Mouse (Mus musculus) neural tube, embryonic 12.5 days (tissue): Measurements from ENCODE around the gene Rhbdd3. TPM values are rescaled to one million over a fixed set of nuclear protein-coding genes. Genes with fewer than 3 reads are reported as not detected.

Experiments
- ATAC-seq: fragments of 200-750 bp; cut with Nextera tagmentation; 2 replicates; pipeline ENCODE4 v1.8.0; 2017; ENCODE audit warnings: low read depth, mild to moderate bottlenecking, moderate TSS enrichment, moderate library complexity; ENCODE audit not compliant: low FRiP score
- H3K27ac ChIP-seq: fragments of 300-500 bp; sonication (generic); 2 replicates; pipeline ENCODE4 v1.5.1; 2016
- H3K27me3 ChIP-seq: fragments of 300-500 bp; sonication (generic); replicated peaks from 2 replicates; pipeline ENCODE4 v1.6.1; 2016; ENCODE audit warnings: mild to moderate bottlenecking
- H3K36me3 ChIP-seq: fragments of 300-500 bp; sonication (generic); 2 replicates; pipeline ENCODE4 v1.6.1; 2016; ENCODE audit warnings: mild to moderate bottlenecking
- H3K4me1 ChIP-seq: fragments of 300-500 bp; sonication (generic); 2 replicates; pipeline ENCODE4 v1.6.1; 2016
- H3K4me2 ChIP-seq: fragments of 300-500 bp; sonication (generic); replicated peaks from 2 replicates; pipeline ENCODE4 v1.6.1; 2016; ENCODE audit warnings: mild to moderate bottlenecking
- H3K4me3 ChIP-seq: fragments of 300-500 bp; sonication (generic); 2 replicates; pipeline ENCODE4 v1.5.1; 2016
- H3K9ac ChIP-seq: fragments of 300-500 bp; sonication (generic); 2 replicates; pipeline ENCODE4 v1.6.1; 2016; ENCODE audit warnings: mild to moderate bottlenecking
- H3K9me3 ChIP-seq: fragments of 300-500 bp; sonication (generic); 2 replicates; pipeline ENCODE4 v1.6.1; 2016; ENCODE audit warnings: mild to moderate bottlenecking
- WGBS: fragments of 180-500 bp; shearing (Covaris S2); methylation state at CpG from one replicate; pipeline ENCODE4 v1.1.7; 2016; 5-methylcytosine and 5-hydroxymethylcytosine counted together
- polyA plus RNA-seq: library from polyadenylated mRNA; unstranded; fragments of >200 nt; fragmentation: Nextera tagmentation; extraction: Ambion mirVana; gene quantifications from 2 replicates; pipeline ENCODE4 v1.2.1, GENCODE M21; 2016

The Rhbdd3 gene
- polyA plus RNA-seq, 1 experiment from 2014 or later, result 26.9 TPM

DNA sequence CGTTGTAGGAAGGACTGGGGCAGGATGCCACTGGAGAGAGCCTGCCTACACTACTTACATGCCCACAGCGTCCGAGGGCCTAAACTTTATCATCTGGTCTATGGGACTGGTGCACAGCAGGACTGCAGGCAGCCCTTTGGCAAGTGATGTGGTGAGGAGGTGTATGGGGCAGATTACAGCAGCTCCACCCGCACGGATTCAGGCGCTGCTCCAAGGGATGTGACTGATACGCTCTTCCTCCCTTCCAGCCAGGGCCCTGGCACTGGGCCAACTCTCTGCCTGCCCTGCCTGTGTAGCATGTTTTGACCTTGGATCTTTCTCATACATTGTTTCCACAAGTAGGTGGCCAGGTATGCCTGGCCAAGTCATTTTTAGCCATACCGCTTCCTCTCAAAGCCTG is 41.9 kb downstream of the Rhbdd3 start:
- Histone ChIP-seq H3K9me3 (no peaks in the 10 kb centered on the region), H3K36me3 (no peaks in the 10 kb centered on the region), H3K27ac (no peak overlapping the region), H3K4me2 (no peak overlapping the region), H3K27me3 (no peaks in the 10 kb centered on the region), H3K4me3 (no peak overlapping the region), H3K4me1 (peaks cover 8% of the 10 kb centered on the region), H3K9ac (no peak overlapping the region)
- WGBS, result 53% methylated on average over 8 of the region's 8 CpGs
- no peak for ATAC-seq

DNA sequence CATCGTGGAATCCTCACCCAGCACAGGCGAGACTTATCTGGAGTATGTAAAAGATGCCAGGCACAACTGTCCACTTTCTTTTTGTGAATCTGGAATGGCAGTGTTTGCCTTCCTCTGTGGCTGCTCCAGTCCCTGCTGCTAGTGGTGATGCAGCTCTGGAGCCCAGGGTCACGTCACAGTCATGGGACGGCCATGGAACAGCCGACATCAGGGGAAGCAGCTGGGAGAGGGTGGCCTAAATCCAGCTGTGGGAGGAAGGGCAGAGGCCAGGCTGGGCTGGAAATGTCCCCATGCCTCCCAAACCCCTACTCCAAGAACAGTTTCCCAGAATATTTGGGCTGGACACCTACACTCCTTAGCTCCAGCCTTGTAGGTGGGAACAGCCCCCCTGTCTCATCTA is 42.5 kb downstream of the Rhbdd3 start:
- Histone ChIP-seq H3K4me3 (no peak overlapping the region), H3K4me2 (no peak overlapping the region), H3K9ac (no peak overlapping the region), H3K9me3 (no peaks in the 10 kb centered on the region), H3K4me1 (peaks cover 11% of the 10 kb centered on the region), H3K36me3 (no peaks in the 10 kb centered on the region), H3K27me3 (no peaks in the 10 kb centered on the region), H3K27ac (no peak overlapping the region)
- no peak for ATAC-seq
- WGBS, result 87% methylated on average over 5 of the region's 5 CpGs

DNA sequence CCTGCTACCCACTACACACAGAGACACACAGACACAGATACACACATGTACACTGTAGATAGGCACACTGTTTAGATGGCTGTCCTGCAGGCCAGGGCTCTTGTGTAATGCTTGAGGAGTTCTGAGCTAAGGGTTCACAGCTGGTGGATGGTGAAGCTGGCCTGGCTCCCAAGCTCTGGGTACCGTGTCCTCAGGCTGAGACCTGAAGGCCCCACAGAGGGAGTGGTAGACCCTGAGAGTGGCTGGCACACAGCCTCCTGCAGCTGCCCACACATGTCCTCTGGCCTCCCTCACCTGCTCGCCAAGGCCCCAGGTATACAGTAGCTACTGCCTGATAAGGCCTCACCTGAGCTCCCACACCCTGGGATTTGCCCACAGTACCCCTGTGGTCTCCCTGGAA is 43.2 kb downstream of the Rhbdd3 start:
- H3K4me1 ChIP-seq, result peaks cover 11% of the 10 kb centered on the region
- H3K4me3 ChIP-seq, result no peak overlapping the region
- H3K27ac ChIP-seq, result no peak overlapping the region
- H3K9ac ChIP-seq, result no peak overlapping the region
- ATAC-seq, result no peak
- 95% methylated on average over 2 of the region's 2 CpGs for WGBS
- no peaks in the 10 kb centered on the region for H3K27me3 ChIP-seq
- no peak overlapping the region for H3K4me2 ChIP-seq
- H3K9me3 ChIP-seq, result no peaks in the 10 kb centered on the region
- H3K36me3 ChIP-seq, result no peaks in the 10 kb centered on the region

DNA sequence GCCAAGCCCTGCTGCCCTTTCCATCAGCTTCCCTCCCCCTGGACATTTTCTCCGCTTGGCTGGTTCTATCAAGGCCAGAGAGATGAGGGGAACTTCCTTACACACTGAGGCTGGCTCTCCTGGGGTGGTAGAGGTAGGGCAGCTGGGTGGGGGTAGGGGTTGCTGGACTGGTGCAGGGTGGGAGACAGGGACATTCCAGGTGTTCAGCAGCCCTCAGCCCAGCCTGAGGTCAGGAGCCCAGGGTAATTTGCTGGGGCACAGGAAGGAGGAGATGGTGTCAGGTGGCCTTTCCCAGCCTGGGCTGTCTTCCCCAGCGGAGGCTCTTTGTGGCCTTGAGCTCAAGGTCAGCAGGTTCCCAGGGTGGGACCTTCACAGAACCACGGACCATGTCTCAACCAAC is 46.9 kb downstream of the Rhbdd3 start:
- Histone ChIP-seq H3K4me2 (no peak overlapping the region), H3K4me1 (peaks cover 30% of the 10 kb centered on the region), H3K27ac (no peak overlapping the region), H3K4me3 (no peak overlapping the region), H3K36me3 (no peaks in the 10 kb centered on the region), H3K9ac (no peak overlapping the region), H3K9me3 (no peaks in the 10 kb centered on the region), H3K27me3 (no peaks in the 10 kb centered on the region)
- WGBS, result 67% methylated on average over 3 of the region's 3 CpGs
- ATAC-seq, result no peak

DNA sequence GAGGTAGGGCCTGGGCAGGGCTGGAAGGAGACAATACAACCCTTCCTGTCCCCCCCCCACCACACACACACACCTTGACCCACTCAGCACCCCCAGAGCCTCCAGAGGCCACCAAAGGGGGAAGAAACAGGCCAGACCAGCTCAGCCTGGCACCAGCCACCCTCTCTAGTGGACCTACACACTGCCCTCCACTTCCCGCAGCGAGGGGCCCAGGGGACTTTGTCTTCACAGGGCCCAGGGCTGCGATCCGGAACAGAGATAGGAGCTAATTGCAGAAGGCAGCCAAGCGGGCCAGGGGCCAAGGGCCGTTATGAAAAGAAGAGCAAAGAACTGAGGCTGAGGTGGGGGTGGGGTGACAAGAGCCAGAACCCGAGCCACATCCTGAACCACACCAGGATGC is 50.5 kb downstream of the Rhbdd3 start:
- Histone ChIP-seq H3K9me3 (no peaks in the 10 kb centered on the region), H3K4me3 (no peak overlapping the region), H3K27me3 (0 out of 2 replicates have a peak, but pooled peaks cover 4% of the 10 kb centered on the region), H3K4me1 (peaks cover 34% of the 10 kb centered on the region), H3K27ac (no peak overlapping the region), H3K36me3 (no peaks in the 10 kb centered on the region), H3K9ac (no peak overlapping the region), H3K4me2 (peak overlapping the region; percentile 8; the same call in 1 of the 2 replicates)
- no peak for ATAC-seq
- WGBS, result 19% methylated on average over 7 of the region's 7 CpGs

DNA sequence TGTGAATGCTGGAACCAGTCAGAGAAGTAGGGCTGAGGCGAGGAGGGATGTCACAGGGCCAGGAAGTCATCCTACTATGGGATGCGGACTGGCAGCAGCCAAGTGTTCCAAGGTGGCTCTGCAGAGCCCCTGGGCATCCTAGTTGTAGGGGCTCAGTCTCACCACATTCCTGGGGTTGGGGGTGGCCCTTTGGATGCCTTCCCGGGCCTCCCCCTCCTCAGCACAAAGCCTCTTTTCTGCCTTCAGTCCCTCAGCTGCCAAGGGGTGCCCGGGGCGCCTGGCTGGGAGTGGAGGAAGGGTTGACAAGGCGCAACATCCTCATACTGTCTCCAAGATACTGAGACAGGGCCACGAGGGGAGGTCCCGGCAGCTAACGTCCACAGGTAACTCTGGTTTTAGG is 51.2 kb downstream of the Rhbdd3 start:
- ATAC-seq, result no peak
- Histone ChIP-seq H3K9me3 (no peaks in the 10 kb centered on the region), H3K4me2 (peak overlapping the region; percentile 8; the same call in 1 of the 2 replicates), H3K27ac (no peak overlapping the region), H3K4me1 (peaks cover 37% of the 10 kb centered on the region), H3K4me3 (no peak overlapping the region), H3K9ac (no peak overlapping the region), H3K27me3 (0 out of 2 replicates have a peak, but pooled peaks cover 4% of the 10 kb centered on the region), H3K36me3 (no peaks in the 10 kb centered on the region)
- 76% methylated on average over 9 of the region's 9 CpGs for WGBS

DNA sequence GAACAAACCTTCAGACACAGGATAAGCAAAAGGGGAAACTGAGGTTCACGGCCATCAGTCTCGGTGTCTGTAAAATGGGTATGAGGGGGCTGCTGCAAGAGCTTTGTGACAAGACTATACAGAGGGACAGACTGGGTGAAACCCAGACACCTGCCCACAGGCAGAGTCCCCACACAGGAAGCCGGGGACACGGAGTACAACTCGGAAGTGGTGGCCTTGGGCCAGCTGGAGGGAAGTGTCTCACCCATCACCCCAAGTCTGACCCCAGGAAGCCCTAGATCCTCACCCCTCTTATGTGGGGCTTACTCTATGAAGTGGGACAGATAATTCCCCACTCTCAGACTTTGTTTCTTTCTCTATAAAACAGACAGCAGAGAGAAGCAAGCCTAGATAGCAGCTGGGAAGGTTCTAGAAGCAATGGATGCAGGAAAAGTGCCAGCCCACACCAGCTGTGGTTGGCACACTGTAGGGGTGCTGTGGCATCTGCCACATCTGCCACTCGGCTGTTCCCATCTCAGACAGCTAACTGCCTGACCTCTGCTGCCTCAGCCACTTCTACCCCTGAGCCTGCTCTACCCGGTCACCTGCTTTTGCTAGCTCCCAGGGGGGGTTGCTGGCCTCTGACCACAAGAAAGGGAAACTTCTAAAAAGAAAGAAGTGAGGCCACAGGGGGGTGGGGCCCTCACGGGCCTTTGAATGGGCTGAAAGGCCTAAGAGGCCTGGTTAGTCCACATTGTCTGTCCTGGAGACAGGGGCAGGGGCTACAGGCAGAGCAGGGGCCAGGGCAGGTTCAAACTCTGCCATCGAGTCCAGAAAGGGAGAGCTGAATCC is 51.9 kb downstream of the Rhbdd3 start:
- 0 out of 2 replicates have a peak overlapping the region, but pooled peaks have one; percentile 26 for H3K9ac ChIP-seq
- 53% methylated on average over 9 of the region's 9 CpGs for WGBS
- no peak for ATAC-seq
- no peaks in the 10 kb centered on the region for H3K9me3 ChIP-seq
- H3K4me1 ChIP-seq, result peaks cover 41% of the 10 kb centered on the region
- H3K36me3 ChIP-seq, result no peaks in the 10 kb centered on the region
- no peak overlapping the region for H3K27ac ChIP-seq
- H3K27me3 ChIP-seq, result 0 out of 2 replicates have a peak, but pooled peaks cover 4% of the 10 kb centered on the region
- H3K4me2 ChIP-seq, result peak overlapping the region; percentile 91
- H3K4me3 ChIP-seq, result no peak overlapping the region

DNA sequence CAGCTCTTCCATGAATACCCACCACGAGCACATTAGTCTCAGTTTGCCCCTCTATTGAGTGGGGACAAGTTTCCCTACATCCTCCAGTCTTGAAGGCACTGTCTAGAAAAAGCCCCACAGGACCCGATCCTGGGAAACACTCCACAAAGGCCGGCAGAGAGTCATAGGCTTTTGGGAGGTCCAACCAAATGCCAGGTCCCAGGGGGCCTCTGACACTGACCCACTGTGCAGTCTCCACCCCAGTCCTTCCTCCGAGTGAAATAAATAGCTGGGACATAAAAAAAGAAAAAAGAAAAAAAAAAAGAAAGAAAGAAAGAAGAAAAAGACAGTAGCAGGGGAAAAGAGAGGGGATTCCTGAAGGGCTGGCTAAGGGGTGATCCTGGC is 52.5 kb downstream of the Rhbdd3 start:
- Histone ChIP-seq H3K27ac (no peak overlapping the region), H3K9me3 (no peaks in the 10 kb centered on the region), H3K4me3 (peak overlapping the region; percentile 56; the same call in 1 of the 2 replicates), H3K4me2 (peak overlapping the region; percentile 91), H3K9ac (no peak overlapping the region; the same call in 1 of the 2 replicates), H3K27me3 (0 out of 2 replicates have a peak, but pooled peaks cover 4% of the 10 kb centered on the region), H3K4me1 (peaks cover 40% of the 10 kb centered on the region), H3K36me3 (no peaks in the 10 kb centered on the region)
- 10% methylated on average over 4 of the region's 4 CpGs for WGBS
- no peak for ATAC-seq

DNA sequence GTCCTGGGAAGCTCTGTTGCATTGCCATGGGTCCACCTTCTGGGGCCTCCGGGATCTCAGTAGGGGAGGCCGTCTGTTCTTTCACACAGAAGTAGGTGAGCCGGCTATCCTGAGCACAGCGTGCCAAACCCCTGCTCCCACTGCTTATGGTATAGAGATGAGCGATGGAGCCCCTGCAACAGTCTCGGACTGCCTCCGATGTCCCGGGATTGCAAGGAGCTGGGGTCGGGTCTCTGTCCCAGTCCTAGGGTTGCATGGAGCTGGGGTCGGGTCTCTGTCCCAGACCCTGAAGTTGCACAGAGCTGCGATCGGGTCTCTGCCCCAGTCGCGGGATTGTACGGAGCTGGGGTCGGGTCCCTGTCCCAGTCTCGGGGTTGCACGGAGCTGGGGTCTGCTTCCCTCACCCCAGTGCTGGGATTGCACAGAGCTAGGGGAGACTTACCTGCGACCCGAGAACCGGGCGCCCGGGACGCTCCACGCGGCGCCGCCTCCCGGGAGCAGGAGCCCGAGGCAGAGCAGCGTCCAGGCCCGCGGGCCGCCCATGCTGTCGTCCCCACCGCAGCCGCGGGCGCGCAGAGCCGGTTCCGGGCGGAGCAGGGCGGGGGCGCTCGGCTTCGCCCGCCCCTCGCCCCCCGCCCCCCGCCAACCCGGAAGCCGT is 53.1 kb downstream of the Rhbdd3 start, which contains the start of gene Emid1:
Gene Emid1 (minus strand): TSS at position 578 of the 658 bp plus-strand sequence.
- peaks cover 40% of the 10 kb centered on the region for H3K4me1 ChIP-seq
- no peak within 1 kb of the TSS for H3K27ac ChIP-seq
- no peaks in the 10 kb centered on the region for H3K36me3 ChIP-seq
- peak within 1 kb of the TSS; percentile 74 for H3K9ac ChIP-seq
- H3K27me3 ChIP-seq, result 0 out of 2 replicates have a peak, but pooled peaks cover 4% of the 10 kb centered on the region
- ATAC-seq, result peak; percentile 57
- no peaks in the 10 kb centered on the region for H3K9me3 ChIP-seq
- WGBS, result under 1% methylated on average over 40 of the region's 53 CpGs
- peak within 1 kb of the TSS; percentile 56 for H3K4me3 ChIP-seq
- peak within 1 kb of the TSS; percentile 91 for H3K4me2 ChIP-seq

DNA sequence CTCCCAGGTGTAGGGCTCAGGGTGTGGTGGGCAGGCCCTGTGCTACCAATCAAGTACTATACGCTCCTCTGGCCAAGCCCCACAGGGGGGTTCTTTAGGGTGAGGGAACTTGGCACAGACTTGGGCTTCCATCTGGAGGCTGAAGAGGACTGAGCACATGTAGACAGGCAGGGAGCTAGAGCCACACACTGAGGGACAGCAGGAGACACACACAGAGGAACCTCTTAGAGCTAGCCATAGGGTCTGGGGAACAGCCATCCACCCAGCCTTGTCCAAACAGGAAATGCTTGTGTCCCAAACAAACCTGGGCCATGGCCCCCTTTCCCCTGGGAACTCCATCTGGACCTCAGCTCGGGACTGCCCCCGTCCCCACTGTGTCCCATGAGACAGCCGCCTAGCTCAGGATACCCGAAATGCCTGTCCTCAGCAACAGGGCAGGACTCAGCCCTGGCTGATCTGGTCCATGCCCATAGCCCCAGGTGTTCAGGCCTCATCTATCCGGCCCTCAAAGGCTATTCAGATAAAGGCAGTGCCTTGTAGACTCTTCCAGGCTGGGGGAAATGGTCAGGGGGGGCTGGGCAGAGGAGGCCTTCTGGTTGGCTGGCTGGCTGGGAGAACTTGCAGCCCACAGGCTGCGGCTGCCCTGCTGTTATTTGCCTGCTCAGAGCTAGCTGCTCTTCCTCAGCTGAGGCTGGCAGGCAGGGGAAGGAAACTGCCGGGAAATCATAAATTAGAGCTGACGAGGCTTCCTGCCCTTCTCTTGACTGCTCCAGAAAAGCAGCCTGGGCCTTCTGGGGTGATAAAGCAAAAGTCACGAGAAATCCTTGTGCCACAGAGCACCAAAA is 56.5 kb downstream of the Rhbdd3 start:
- Histone ChIP-seq H3K27ac (no peak overlapping the region), H3K4me3 (no peak overlapping the region), H3K4me1 (peaks cover 21% of the 10 kb centered on the region; the same call in 1 of the 2 replicates), H3K27me3 (0 out of 2 replicates have a peak, but pooled peaks cover 4% of the 10 kb centered on the region), H3K4me2 (no peak overlapping the region), H3K36me3 (no peaks in the 10 kb centered on the region), H3K9me3 (no peaks in the 10 kb centered on the region), H3K9ac (no peak overlapping the region)
- WGBS, result 27% methylated on average over 10 of the region's 10 CpGs
- no peak for ATAC-seq
